Mouse (Mus musculus) layer of hippocampus, postnatal 14 days (tissue): ENCODE measurements around the gene Tmem177. TPM values are rescaled to one million over a fixed set of nuclear protein-coding genes. Genes with fewer than 3 reads are reported as not detected.
A peak's percentile ranks its signal among the peaks of the same experiment; 100 is the strongest.

Experiments used
- DNase-seq, 2 experiments: peaks; one replicate each; pipeline ENCODE4 v3.0.0; 2021 to 2022; ENCODE audit warnings: low spot score in 2 of 2, mixed read lengths in 1 of 2
- total RNA-seq, 2 experiments: library from RNA; stranded (reverse); gene quantifications; 2 replicates each; pipeline ENCODE4 v1.2.3; 2021

The Tmem177 gene
- total RNA-seq, 2 experiments from 2014 or later = 5.8 to 5.9 TPM

DNA sequence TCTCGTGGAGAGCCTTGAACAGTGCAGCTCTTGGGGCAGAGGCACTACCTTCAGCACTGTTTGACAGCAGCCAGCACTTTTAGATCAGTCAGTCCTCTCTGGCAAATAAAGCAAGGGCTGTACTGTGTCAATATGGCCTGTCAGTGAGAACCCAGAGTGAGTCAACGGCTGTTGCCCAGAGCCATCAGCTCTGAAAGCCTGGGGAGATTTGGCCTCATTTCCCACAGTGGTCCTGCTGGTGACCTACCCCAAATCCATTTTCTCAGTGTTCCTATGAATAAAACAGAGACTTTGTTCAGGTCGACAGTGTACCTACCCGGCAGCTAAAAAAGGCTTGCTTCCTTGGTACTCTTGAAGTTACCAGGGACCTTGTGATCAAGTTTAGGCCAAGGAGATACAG is 21.1 kb downstream of the Tmem177 start:
- DNase-seq = no peak

- DNase-seq = no peak
These were observed 21.9 kb downstream of the Tmem177 start for GRCm38 (mm10) chr1:119891149-119891548.

DNA sequence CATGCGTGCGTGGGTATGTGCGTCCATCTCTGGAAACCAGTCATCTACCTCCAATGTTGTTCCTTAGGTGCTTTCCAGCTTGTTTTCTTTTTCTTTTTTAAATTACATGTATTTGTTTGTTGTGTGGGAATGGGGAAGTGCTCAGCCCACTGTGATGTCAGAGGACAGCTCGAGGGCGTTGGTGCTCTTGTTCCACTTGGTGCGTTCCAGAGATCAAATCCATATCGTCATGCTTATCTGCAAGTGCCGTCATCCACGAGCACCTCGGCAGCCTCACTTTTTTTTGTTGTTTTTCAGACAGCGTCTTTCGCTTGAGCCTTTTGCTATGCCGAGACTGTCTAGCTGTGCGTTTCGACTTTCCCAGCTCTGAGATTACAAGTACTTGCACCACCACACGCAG is 23.7 kb downstream of the Tmem177 start:
- DNase-seq = no peak

DNA sequence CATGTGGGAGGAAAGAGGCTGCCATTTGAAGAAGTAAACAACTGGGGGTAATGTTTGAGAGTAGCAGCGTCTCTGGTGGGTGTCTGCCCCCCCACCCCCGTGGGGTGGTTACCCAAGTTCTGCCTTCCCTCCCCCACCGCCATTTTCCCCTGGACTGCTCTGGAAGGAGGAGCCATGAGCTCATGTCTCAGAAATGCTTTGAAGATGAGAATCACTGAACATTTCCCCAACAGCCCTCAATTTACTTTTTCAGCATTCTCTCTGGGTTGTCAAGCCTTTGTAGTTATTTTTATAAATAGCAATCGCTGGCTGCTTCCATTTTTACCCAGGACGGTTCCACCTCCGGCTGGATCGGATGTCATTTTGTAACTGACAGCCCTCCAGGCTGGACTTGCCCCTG is 26.7 kb downstream of the Tmem177 start:
- no peak for DNase-seq

- peak in 1 of 2 experiments; percentile 67 for DNase-seq
These were observed 28.7 kb downstream of the Tmem177 start for GRCm38 (mm10) chr1:119884272-119884671.

- DNase-seq = peak; percentile 72 to 90
These were observed 34.1 kb downstream of the Tmem177 start for GRCm38 (mm10) chr1:119878909-119879308.

DNA sequence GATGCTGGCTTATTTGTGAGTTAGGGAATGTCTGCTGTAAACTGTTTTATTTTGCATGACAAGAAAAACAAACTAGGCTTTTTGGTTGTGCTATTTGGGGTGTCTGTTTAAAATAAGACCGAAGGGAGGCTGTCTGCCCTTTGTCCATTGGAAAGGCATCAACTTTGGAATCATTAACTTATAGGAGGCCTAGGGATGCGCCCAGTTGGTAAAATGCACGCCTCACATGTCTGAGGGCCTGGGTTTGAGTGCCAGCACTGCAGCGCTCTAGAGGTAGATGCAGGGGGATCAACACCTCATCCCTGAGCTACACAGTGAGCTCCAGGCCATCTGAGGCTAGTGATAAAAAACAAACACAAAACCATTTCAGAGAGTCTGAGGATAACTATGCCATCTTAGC is 35.5 kb downstream of the Tmem177 start:
- no peak for DNase-seq

- no peak for DNase-seq
These were observed 44.4 kb downstream of the Tmem177 start for GRCm38 (mm10) chr1:119868395-119869161.

- no peak for DNase-seq
These were observed 45.7 kb downstream of the Tmem177 start for GRCm38 (mm10) chr1:119867300-119867699.

DNA sequence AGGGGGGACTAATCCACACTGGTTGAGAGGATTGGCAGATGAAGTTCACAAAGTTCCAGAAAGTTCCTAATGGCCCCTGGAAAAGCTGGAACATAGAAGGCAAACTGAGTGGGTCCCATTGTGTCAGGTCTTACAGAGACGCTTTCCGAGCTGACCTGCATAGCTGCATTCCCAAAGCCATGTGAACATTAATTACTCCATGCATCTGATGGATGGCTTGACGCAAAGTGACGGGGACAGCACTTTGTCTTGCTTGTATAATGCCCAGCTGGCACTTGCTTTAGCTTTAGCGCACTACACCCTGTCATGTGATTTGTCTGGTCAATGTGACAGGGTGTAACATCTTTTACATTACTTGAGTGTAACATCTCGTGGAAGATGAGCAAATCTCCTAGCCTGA is 47.7 kb downstream of the Tmem177 start:
- no peak for DNase-seq

DNA sequence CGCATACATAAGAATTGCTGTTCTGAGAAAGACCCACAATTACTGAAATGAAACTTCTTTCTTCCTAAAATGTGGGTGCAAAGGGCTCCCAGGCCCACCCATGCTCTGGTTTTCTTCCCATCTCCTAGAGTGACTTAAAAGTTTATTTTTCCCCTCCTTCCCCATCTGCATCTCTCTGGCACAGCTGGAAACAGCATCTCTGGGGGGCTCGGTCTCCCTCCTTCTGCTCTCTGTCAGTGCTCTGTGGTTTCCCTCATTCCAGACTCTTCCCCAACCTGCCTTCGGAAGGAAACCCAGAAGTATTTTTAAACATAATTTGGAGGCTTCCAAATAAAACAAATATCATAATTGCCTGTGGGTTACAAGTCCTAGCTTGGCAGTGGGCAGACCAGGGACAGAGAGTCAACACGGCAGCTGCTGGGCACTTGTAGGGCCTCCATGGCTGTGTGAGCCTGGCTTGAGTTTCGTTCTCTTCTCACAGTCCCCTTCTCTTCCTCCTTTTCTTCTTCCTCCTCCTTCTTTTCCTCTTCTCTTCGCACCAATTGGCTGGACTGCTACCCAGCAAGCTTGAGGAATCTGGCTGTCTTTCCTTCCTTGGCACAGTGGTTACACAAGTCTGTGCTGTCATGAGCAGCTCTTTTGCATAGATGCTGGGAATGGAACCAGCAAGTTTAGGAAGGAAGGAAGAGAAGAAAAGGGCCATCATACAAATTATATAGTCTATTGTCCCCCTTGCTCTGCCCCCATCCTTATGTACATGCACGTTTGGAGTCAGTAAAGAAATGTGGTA is 49.3 kb downstream of the Tmem177 start:
- DNase-seq = no peak

DNA sequence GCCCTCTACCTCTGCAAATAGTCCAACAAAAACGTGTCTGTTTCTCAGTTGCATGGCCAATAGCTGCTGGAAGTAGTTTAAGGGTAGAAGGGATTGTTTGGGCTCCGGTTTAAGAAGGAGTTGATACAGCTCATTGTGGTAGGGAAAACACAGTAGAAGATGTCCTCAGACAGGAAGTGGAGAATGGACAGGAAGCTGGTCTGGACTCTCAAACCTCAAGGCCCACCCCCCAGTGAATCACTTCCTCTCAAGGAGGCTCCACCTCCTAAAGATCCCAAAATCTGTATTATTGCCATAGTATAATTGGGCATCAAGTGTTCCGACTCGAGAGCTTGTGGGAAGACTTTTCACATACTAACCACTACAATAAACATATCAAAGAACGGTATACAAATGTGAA is 53.4 kb downstream of the Tmem177 start:
- no peak for DNase-seq

Other genes starting within 250 kb of the Tmem177 start
- 10 to 100 TPM; 51.2 to 73.9 TPM for gene Ptpn4, start 75.6 kb downstream of the Tmem177 start, total RNA-seq
- 1 to 10 TPM in 1 of 2 experiments, under 1 TPM in 1; 0.90 to 1.1 TPM for gene Cfap221, start 84.0 kb upstream of the Tmem177 start, total RNA-seq
- 1 to 10 TPM; 2.0 to 2.4 TPM for gene Sctr, start 93.7 kb upstream of the Tmem177 start, total RNA-seq
- gene Tmem37, start 160.9 kb upstream of the Tmem177 start, total RNA-seq = 1 to 10 TPM in 1 of 2 experiments, under 1 TPM in 1; 0.69 to 2.1 TPM
- gene Dbi, start 207.9 kb upstream of the Tmem177 start, total RNA-seq = 100 to 1,000 TPM; 458 to 509 TPM
- gene 3110009E18Rik, start 208.0 kb upstream of the Tmem177 start, total RNA-seq = 1 to 10 TPM; 7.3 to 8.6 TPM